Mouse (Mus musculus) cerebellum, postnatal 4 days (tissue): ENCODE results near the gene Magi2.

Experiments
- DNase-seq, 2 experiments: peaks; one replicate each; pipeline ENCODE4 v3.0.0; 2022; ENCODE audit warnings: low spot score in 2 of 2, mixed read lengths in 1 of 2

The Magi2 gene

DNA sequence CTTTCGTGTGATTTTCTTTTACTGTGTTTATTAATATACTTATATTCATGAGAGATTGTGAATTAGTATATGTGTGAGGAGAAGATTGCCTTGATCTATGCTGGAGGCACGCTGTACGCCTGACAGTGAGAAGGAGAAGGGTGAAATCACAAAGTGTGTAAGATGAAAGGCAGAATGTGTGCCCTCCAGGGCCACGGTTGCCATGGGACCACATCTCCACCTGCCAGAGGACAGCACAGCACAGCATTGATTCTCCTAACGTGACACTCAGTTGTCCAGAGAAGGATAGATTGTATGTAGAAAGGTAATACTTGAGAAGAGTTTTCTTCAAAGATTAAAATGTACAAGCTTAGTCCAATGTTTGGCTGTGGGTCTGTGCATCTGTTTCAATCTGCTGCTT, 847.3 kb downstream of the Magi2 start:
- no peak for DNase-seq

DNA sequence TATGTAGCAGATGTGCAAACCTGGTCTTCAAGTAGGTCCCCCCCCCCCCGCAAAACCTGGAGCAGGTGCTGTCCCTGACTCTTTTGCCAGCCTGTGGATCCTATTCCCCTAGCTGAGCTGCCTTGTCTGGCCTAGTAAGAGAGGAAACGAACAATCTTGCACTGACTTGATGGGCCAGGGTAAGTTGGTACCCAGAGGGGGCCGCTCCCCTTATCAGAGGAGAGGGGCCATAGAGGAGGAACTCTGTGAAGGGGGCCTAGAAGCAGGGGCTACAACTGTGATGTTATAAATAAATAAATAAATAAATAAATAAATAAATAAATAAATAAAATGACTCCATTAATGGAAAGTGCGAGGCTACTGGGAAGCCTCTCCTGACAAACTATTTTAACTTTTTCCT, 848.0 kb downstream of the Magi2 start:
- DNase-seq: no peak

DNA sequence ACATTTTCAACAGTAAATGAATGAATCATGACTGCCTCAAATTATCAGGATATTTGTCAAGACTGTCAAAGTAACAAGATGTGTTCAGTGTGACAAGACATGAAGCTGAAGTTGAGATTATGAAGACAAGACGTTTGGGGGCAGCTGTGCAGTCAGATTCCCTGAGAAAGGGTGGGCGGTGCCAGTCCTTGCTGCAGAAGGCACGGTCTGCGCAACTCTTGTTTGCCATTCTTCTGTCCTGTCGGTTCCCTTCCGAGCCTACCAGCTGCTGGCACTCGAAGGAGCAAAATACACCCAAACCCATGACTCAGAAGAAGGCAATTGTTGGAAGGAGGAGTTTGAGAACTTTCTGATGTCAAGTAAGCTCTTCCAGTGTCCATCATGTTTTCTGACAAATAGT, 852.1 kb downstream of the Magi2 start:
- DNase-seq: no peak

DNA sequence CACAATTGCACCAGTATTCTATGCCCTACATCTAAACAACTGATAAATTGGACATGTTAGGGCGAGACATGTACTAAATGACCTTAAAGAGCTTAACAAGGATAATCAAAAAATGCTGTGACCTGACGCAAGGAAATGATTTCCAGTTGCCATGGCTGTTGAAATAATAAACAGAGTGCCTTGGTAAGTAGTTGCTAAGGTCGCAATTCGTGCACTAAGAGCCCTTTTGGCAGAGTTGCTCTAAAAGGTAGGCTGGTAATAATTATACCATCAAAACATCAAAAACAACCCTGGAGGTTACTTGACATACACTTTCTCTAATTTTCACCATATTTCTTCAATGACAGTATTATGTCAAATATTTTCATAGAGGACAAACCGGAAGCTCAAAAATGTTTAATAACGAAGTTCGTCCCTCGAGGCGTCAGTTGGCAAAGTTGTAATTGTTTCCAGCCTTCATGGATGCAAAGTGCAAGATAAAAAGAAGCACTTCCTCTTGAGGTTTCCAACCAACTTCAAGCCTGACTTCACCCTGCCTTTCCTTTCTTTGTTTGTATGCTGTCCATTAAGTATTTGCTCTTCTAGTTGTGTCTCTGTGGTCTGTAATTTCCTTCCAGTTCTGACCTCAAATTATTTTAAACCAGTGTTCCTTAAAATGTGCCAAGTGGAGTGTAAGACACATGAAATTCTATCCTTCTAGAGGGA, 853.9 kb downstream of the Magi2 start:
- no peak for DNase-seq

DNA sequence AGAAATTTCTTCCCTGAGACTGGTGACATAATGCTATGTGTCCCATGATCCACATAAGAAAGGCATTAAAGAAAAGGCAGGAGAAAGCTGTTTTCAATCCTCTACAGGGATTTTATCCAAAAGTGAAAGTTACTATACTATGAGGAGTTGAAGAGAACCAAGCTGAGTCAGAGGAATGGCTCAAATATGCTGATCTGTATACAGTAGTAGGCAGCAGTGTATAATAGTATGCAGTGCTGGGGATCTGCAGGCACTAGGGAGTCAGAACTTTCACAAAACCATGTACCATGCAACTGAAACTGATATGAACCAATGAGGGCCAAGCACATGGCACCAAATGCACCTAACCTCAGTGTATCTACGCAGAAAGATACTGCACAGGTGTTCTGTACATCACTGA, 855.5 kb downstream of the Magi2 start:
- DNase-seq: no peak

DNA sequence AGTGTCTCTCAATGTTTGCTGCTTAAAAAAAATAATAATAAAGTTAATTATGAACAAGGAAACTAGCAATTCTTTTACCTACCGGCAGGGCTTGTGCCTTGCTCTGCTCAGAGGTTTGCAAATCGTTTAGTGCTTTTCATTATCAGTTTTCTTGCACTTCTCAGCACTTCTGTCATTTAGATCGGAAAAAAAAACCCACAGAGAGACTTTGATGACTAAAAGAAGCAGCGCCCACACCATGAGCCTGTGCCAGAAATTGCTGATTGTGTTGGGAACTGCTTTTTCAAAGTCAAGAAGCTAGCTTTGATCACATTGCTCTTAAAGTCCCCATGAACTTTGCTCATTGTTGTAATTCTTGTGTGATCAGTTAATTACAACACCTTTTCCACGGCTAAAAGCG, 860.2 kb downstream of the Magi2 start:
- DNase-seq: no peak

DNA sequence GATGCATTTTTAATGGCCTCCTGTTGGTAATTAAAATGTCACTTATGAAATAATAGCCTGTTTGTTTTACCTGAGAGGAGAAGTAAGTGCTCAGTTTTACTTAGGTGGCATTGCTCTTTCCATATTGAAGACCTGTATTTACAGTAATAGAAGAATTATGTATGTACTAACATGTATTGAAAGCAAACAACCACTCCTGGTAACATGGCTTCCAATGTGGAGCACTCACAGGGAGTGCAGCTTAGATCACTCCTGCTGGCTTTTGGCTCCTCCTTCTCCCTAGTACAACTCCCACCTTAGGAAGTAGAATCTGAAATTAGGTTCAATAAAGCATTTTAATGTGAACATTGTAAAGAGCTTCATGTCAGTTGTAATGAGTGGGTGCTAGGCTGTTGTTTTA, 877.0 kb downstream of the Magi2 start:
- no peak for DNase-seq

DNA sequence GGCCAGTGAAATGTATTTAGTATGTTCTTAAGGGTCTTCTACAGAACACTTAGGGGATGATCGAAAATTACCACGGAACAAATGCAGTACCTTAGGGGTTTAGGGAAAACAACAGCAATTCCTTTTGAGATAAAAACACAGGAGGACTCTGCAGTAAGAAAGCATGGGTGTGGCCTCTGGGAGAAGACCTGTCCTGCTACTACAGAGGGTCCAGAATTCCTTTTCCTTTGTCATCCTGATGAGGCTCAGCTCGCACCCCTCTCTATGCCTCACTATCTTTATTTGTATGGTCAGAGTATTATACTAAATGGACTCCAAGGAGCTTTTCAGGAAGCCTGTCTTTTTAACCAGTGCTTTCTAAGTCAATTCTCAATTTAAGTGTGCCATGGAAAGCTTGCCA, 877.7 kb downstream of the Magi2 start:
- no peak for DNase-seq

DNA sequence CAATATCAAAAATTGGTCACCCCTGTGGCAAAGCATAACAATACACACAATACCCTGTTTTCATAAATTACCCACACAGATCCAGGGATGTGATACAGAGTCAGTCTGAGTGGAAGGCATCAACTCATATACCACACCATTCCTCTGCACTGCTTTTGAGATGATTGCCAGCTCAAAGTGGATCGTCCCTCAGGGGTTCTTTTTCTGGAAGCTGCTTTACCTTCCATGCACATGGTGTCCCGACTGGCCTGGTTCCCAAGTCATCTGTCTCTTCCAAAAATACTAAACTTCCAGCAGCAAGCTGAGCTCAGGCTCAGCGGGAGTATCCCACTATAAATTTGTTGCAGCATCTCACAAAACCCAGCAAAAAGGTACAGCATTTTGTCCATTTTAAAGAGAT, 882.7 kb downstream of the Magi2 start:
- no peak for DNase-seq

DNA sequence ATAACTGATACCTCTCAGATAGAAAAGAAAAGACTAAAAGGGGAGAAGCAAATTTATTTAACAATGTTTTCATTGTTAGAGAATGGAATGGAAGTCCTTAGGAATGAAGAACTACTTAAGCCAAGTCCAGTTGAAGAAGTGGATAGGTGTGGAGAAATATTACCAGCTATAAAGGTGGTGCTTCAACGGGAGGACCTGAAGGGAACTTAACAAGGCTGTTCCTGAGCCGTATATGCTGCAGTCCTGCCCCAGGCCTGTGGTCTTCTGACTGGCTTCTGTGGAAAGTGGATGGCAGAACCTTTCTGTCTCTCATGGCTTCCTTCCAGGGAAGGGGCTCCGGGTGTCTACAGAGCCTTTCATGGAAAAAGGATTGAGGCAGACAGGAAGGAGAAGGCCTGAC, 890.3 kb downstream of the Magi2 start:
- DNase-seq: no peak

DNA sequence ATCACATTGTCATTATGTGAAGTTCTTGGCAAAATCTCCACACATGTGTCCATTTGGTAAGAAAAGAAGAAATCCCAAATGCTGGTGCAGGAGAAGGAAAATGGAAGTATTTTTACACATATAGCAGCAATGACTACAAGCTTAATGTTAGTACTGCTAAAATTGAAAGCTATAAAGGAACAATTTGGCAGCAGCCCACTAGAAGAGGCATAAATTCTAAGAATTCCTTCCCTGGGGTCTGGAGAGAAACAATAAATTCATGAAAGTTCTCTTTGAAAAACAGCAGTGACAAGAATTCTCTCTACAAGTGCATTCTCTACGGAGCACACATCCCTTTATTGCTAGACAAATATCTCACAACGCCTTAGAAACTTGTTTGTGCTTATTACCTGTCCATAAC, 913.4 kb downstream of the Magi2 start:
- no peak for DNase-seq

DNA sequence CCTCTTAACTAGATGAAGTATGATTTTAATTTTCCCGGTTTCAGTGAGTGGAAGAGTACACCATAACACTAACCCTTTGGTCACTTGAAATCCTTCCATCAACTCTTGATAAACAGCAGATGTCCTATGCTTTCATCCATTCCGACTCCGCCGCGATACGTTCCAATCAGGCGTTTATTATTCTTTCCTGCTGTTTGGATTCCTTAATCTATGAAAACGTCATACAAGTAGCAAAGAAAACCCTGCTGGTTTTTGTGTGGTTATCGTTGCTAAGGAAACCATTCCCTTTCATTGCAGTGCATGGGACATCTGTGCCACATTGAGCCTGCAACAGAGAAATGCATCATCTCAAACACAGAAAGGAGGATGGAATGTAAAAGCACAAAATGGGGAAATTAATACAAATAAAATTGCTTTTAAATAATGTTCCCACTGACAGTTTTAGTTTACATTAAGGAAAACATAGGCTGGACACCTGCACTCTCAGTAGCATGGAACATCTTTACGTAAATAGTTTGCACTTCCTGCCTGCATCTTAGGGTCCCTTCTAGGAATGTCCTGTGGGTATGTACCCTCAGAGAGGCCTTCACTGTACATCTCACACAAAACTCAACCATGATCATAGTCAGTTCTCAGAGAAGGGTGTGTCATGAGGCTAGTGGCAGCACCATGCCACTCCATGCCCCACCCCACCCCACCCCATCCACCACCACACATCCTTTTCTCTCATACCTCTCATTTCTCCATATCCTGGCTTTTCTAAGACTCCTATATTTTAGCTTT, 914.0 kb downstream of the Magi2 start:
- DNase-seq: no peak

DNA sequence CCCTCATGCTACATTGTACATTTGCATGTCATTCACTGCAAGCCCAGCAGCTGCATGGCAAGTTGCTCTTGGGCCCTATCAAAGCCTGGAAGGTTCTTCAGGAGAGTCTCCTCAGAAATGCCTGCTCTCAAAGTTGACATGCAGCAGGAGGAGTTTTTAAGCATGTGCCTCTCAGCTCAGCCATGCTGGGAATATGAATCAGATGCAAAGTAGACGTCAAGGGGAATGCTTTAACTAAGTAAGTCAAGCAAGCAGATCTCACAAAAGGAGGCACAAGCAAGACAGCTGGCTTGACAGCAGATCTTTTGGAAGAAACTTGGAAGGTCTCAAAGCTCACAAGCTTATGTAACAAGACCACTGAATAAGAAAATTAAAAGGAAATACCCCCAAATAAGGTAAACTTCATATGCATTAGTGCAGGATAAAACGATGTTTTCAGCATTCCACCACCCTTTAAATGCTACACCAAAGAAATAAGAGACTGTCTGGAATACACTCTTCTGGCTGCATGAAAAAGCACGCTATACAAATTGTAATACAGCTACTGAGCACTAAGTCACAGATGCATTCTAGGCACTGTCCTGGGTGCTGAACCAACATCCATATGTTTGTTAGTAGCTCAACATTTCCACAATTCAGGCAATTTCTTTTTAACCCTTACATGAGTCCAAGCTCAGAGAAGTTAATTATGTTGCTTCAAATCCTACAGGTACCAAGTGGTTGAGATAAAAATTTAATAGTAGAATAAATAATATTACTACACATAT, 926.7 kb downstream of the Magi2 start:
- no peak for DNase-seq

DNA sequence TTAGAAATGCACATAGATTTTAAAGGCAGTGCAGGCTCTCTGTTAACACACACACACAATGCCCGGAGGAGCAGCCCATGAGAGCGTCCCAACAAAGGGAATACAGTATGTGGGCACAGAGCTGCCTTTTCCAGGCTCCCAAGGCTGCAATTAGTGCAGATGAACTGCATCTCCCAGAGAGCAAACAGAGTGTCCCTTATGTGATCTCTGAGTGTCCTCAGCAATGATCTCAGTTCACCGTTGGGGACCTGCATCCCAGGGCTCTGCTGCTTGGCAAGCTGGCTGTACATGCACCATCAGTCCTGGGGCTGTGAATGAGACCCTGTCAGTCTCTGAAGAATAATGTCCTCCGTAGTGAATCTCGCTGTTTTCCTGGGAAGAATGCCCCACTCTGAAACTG, 969.9 kb downstream of the Magi2 start:
- DNase-seq: peak in 1 of 2 experiments; percentile 4

DNA sequence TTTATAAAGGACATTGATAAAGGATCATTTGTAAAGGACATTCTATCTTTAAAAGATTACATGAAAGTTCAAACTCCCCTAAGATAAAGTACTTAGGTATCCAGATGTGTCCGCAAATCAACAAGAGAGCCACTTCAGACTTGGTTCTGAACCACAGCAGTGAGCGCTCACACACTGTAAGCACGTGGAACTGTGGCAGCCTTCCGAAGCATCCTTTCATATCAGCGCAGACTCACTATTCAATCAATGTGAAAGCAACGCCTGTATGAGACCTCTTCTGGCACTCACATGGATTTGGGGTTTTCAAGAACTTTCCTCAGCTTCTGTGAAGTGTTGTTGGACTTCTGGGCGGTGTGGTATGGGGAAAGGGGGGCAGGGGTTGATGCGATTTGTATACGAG, 970.6 kb downstream of the Magi2 start:
- no peak for DNase-seq

DNA sequence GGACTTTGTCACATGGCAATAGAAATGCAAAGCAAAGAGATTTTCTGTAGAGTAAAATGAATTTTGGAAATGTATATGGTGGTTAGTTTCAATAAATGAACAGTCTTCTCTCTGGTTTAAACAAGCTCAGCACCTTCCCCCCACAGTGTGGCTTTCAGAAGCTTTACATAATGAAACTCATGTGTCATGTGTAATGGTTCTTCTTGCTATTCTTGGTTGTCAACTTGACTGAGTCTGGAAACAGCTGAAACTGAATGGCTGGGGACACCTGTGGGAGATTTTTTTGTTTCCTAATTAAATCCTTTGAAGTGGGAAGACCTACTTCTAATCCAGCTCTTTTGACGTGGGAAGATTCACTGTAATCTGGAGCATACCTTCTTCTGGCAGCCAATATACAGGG, 974.5 kb downstream of the Magi2 start:
- no peak for DNase-seq

DNA sequence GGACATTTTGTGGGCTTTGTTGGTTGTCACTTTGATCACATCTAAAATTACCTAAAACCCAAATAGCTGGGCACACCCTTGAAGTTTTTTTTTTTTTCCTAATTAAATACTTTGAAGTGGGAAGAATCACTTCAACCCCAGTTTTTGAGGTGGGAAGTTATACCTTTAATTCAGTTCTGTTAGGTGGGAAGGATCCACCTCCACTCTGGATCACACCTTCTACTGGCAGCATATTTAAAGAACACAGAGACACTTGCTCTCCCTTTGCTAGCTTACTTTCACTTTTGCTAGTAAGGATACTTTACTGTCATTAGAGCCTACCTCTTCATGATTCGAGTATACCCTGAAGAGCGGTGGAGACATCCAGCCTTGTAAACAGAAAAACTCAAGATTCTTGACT, 981.3 kb downstream of the Magi2 start:
- no peak for DNase-seq

DNA sequence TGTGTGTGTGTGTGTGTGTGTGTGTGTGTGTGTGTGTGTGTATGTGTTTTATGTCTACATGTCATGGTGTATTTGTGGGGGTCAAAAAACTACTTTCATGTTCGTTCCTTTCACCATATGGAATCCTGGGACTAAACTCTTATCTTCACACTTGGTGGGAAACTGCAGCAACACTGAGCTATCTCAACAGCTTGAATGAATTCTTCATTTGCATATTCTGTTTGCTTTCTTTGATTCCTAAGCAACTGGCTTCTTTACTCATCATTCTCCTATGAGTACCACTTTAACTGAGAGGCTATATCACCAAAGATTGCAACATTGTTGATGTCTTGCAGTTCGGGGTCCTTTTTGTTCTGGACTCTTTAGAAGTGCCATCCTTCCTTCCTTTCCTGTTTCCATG, 986.5 kb downstream of the Magi2 start:
- DNase-seq: no peak

DNA sequence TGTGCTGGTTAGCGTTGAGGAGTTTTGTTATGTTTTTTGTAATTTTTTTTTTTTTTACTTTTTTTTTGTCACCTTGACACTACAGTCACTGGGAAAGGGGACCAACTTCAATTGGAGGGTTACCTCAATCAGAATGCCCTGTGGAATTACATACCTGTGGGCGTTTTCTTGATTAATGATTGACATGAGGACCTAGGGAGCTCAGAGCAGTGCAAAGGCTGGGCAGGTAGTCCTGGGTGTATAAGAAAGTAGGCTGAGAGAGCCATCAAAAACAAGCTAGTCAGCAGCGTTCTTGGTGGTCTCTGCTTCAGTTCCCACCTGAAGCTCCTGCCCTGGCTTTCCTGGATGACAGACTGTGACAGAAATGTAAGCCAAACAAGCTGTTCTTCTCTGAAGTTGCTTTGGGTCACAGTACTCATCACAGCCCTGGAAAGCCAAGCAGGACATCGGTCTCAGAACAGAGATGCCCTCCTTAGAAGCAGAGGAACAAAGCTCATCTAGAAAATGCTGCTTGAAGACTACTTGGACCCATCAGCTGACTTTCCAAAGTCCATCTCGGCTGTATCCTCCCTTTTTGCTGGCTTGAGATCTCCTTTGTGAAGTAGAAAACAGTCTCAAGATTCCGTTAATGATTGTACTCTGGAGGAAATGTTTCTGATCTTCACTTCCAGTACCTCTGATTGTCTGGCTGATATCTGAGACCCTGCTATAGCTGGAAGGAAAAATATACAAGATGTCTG, 999.8 kb downstream of the Magi2 start:
- DNase-seq: no peak

DNA sequence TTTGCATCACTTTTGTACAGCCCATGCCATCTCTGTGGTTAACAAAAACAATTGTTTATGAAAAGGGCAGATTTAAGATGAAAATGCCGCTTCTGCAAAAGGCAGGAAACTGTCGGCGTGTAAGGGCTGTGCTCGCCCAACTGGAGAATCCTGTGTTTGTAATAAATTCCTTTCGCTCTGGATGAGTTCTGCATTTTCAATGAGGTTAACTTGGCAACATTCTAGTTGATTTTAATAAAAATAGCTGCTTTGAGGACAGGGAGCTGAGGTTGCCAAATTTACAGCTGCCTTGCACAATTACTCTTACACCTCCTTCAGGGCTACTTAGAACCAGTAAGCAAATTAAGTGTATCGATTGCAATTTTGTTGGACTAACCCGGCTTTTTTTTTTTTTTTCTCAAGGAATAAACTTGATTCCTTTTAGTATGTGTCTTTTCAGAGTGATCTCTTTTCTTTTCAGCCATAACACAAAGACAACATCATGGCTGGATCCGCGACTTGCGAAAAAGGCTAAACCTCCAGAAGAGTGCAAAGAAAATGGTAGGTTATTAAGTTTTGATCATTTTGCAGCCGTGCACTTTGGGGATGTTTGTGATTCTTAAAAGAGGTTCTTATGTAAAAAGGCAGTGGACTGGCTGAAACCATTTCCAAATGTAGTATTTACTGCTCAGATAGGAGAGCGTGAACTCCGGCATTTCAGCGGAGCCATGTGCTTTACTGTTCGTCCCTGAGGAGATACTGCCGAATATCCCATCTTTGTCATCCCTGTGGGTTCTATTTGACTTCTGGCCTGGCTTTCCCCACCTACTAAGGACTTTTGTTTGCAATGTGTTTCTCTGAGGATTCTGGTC, 1001.3 kb downstream of the Magi2 start:
- peak in 1 of 2 experiments; percentile 4 for DNase-seq

DNA sequence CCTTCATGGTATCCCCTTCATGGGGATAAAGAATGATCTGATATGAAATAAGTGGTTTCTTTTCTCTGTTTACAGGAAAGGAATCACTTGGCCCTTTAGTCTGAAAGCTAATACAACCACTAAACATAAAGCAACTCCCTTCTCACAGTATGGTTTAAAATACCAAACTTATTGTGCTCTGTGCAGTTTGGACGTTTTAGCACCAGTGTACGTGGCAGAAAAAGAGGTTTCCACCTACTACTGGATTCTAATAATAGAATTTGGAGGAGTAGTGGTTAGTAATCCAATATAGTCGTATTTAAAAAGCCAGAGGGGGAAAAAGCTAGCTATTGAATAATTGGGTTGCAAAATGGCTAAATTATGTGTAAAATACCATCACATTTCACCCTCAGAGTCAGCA, 1005.1 kb downstream of the Magi2 start:
- no peak for DNase-seq
